Mouse (Mus musculus) kidney, postnatal 36 days (tissue): ENCODE results near the gene Wdr34.

ENCODE experiments used
- DNase-seq, 2 experiments: peaks; one replicate each; pipeline ENCODE4 v3.0.0; 2021 to 2022; ENCODE audit warnings: mixed read lengths in 2 of 2

Wdr34 gene

DNA sequence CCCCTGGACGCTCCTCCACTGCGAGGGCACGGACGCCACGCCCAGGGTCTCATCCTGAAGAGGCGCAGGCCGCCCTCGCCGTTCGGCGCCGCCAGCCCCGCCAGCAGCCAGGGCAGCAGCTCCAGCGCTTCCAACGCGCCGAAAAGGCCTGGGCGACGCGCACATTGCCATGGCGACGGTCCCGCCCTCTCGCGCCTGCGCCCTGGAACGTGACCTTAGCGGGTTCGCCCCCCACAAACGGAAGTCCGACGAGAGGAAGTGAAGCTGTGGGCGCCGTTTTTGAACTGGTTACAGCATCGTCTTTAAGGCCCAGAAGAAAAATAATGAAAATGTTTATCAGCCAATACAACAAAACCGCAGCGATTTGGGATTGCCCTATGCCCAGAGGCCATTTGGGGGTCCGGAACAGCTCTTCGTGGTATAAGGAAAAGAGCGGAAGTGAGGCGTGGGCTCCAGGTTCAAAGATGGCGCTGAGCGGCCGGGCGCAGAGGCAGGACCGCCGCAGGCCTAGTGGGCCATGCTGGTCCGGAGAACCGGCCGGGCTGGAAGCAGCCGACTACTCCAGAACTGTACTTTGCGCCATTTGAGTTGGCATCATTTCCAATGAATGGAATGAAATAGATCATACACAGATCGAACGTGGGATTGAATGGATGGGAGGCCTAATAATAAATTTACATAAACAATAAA, at the start of gene Wdr34:
Wdr34 (minus strand) TSS at position 183 of the 690 bp plus-strand sequence.
- DNase-seq, result peak; percentile 98 to 99

DNA sequence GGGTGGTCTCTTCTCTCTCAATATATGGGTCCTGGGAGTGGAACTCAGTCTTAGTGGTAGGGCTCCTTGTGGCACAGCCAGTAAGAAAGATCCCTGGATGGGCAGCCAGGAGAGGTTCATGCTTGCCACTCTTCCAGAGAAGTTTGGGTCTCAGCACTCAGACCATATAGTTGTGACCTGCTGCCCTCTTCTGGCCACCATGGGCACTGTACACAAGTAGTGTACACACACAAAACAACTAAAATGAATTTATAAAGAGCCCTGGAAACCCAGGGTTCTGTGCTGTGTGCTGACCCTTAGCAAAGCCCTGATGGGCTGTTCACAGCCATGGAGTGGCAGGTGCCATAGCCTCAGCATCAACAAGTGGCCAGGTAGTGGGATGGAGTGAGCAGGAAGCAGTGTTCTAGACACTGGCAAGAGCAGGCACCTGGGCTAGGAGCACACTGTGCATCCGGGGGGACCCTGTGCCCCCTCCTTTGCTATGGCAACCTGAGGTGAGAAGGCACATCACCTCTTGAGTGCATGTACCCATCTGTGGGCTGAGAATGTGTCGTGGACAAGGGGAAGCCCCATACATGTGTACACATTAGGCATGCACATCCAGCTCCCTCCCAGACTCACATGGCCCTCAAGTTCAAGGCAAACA, 47.3 kb upstream of the Wdr34 start:
- peak; percentile 70 to 84 for DNase-seq

DNA sequence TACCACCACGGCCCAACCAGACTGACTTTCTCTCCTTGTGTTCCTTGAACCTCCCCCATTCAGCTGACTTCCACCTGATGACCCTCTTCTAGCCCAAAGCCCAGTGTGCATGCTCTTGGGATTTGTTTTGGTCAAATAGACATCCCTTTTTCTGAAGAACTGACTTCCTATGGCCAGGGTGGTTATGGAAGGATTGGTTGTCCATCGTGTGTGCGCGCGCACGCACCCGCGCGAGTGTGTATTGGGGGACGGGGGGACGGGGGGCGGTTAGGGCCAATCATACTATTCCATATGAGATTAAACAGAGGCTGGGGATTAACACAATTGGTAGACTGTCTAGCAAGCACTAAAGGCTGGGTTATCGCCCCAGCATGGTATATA, 45.5 kb upstream of the Wdr34 start:
- DNase-seq, result no peak

DNA sequence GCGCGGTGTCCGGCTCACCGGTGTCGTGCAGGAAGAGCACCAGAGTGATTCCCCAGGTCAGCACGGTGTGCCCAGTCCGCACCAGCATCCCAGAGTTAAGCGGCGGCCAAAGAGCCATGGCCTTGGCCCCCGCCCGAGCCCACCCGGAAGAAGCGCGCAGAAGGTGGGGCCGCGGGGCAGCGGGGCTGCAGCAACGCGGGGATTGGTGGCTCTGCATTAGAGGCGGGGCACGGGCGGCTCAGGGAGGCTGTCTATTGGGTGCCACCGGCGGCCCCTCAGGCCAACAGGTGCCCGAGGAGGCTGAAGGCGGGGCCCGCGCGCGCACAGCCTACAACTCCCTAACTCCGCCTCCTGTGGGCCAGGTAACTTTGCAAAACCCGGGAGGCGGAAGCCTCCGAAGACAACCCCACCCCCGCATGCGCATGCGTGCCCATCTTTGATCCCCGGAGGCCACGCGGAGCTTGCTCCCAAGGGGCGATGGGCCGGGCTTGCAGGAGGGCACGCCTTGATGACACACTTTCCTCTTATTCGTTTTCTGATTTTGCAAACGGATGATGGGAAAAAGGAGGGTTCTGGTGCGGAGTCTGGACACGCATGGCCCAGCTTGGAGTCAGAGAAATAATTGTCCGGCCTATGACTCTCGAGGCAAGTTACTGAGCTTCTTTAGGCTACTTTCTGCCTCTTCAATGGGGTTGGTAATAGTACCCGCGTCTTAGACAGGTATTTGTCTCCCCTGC, 45.0 kb upstream of the Wdr34 start, which contains the start of gene Zdhhc12:
Zdhhc12 (minus strand) TSS at position 178 of the 737 bp plus-strand sequence.
- DNase-seq, result peak; percentile 98

DNA sequence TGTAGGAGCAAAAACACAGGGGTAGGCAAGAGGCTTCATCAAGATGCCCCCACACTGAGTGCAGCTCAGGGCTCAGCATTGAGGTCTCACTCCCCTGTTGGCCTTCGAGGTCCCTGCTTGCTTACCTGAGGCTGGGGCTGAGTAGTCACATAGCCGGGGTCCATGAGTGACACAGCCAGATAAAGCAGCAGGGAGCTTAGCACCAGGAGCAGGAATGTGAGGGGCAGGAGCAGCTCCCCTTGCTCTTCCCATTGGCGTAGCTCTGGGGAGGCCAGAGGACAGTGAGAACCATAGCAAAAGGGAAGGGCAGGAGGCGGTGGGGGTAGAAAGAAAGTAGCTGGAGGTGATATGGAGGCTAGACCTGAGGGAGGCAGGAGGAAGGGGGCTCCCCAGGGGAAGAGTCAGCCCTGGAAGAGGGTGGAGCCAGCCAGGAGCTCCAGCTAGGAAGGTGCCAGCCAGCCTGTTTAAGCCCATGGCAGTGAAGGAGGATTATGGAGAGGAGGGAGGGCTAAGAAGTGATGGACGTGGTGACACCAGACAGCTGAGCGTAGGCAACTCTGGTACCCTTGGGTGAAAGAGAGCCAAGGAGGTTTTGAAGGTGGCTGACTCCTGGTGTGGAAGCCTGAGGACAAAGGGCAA, 43.7 kb upstream of the Wdr34 start:
- no peak for DNase-seq

GRCm38 (mm10) chr2:30091521-30091920, 42.8 kb upstream of the Wdr34 start:
- DNase-seq, result no peak

GRCm38 (mm10) chr2:30087310-30087709, 38.6 kb upstream of the Wdr34 start:
- DNase-seq, result no peak

- DNase-seq, result no peak
Measured at GRCm38 (mm10) chr2:30084632-30085031, 36.0 kb upstream of the Wdr34 start.

GRCm38 (mm10) chr2:30084113-30084512, 35.4 kb upstream of the Wdr34 start:
- no peak for DNase-seq

DNA sequence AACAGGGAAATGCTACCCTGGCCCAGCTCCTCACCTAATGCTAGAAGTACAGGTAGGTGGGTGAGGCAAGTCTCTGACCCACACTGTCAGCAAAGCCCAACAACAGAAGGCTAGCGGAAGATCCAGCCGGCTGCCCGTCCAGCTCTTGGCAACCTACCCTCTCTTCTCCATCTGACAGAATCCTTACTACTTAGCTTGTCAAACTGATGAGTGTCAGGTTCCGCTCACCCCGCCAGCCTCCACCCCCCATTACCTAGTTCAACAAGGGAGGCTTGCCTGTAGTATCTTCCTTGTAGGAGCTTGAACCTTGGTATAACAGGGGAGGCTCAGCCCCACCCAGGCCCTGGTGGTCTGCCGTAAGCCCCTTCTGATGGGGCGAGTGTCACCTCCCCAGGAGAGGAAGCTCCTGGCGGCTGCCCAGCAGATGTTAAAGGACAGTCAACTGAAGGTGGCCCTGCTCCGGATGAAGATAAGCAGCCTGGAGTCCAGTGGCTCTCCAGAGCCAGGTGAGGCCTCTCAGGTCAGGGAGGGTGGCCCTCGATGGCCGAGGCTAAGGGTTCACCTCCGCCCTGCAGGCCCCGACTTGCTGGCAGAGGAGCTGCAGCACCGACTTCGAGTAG, 31.6 kb upstream of the Wdr34 start:
- DNase-seq, result no peak

- no peak for DNase-seq
Measured at GRCm38 (mm10) chr2:30078760-30079159, 30.1 kb upstream of the Wdr34 start.

DNA sequence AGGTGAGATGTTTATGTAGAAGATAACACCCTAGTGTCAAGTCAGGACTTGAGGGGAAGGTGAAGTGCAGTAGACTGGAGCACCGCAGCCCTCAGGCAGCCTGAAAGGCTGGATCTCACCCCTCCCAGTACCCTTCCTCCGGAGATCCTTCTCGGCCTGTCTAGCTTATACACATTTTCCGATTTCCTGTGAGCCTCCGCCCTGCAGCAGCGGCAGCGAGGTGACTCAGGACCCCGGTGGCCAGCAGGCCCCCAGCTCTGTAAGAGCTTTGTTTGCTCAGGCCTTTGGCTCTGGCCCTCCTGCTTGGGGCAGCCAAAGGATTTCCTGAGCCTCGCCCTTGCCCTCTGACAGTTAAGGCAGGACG, 29.6 kb upstream of the Wdr34 start:
- DNase-seq, result peak; percentile 51 to 65

- DNase-seq, result peak; percentile 88 to 92
Measured at GRCm38 (mm10) chr2:30077502-30078348, 29.0 kb upstream of the Wdr34 start, which contains the start of gene Pkn3. Pkn3 (plus strand) TSS chr2:30077684.

DNA sequence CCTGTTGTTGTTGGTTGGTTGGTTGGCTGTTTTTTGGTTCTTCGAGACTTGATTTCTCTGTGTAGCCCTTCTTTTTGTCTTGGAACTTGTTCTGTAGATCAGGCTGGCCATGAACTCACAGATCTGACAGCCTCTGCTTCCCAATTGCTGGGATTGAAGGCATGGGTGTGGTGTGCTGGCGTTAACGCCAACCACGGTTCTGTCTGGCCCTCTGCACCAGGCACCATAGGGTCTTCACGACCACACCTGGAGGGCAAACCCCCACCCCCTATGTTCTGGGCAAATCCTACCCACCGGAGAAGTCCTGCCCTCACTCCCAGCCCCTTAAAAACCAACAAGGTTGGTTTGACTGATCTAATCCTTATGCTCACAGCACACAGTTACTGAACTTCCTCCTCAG, 28.3 kb upstream of the Wdr34 start:
- DNase-seq, result no peak

DNA sequence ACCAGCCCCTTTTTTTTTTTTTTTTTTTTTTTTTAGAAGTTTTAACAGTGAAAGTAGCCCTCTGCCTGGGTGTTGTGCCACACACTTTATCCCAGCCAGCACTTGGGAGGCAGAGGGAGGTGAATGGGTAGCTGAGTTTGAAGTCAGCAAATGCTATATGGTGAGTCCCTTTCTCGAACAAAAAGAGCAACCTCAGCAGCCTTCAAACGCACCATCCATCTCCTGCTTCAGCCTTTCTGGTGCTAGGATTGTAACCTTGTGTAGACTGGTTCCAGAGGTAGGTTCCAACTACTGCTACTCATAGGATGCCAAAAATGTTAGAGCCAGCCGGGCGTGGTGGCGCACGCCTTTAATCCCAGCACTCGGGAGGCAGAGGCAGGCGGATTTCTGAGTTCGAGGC, 27.8 kb upstream of the Wdr34 start:
- DNase-seq, result no peak

DNA sequence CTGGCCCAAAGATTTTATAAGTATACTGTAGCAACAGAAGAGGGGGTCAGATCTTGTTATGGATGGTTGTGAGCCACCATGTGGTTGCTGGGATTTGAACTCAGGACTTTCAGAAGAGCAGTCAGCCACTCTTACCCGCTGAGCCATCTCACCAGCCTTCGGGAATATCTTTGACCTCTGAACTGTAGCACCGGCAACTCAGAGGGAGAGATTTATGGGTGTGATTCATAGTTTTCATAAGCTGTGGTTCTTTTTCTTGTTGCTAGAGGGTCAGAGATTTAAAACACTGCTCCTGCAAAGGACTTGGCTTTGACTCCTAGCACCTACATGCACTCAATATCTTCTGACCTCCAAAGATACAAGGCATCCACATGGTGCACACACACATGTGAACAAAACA, 26.9 kb upstream of the Wdr34 start:
- no peak for DNase-seq

DNA sequence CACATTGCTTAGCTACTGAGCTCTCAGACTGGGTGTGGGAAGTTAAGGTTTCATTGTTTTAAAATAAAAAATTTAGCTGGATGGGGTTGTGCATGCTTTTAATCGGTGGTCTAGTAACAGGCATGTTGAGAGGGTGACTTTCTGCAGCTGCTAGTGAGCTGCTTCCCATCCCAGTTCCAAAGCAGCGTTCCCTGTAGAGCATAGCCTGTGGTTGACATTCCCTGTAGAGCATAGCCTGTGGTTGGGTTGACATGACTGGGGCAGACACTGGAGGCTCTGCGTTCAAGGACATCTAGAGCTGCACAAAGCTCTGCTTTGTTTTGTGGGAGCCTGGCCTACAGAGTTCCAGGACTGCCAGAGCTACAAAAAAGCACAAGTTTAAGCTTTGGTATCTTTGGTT, 24.6 kb upstream of the Wdr34 start:
- no peak for DNase-seq

DNA sequence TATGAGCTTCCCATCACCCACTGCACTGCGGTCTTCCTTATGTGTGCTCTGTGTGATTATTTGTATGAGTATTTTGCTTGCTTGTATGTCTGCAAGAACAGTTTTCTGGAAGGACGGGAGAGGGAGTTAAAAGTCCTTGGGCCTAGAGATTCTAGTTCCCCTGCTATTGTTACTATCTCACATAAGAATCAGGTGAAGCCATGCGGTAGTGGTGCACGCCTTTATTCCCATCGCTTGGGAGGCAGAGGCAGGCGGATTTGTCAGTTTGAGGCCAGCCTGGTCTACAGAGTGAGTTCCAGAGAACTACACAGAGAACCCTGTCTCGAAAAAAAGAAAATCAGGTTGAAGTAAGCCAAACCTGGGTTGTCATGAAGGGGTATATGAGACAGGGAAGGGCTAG, 24.2 kb upstream of the Wdr34 start:
- DNase-seq, result no peak

GRCm38 (mm10) chr2:30067962-30068361, 19.3 kb upstream of the Wdr34 start:
- no peak for DNase-seq

DNA sequence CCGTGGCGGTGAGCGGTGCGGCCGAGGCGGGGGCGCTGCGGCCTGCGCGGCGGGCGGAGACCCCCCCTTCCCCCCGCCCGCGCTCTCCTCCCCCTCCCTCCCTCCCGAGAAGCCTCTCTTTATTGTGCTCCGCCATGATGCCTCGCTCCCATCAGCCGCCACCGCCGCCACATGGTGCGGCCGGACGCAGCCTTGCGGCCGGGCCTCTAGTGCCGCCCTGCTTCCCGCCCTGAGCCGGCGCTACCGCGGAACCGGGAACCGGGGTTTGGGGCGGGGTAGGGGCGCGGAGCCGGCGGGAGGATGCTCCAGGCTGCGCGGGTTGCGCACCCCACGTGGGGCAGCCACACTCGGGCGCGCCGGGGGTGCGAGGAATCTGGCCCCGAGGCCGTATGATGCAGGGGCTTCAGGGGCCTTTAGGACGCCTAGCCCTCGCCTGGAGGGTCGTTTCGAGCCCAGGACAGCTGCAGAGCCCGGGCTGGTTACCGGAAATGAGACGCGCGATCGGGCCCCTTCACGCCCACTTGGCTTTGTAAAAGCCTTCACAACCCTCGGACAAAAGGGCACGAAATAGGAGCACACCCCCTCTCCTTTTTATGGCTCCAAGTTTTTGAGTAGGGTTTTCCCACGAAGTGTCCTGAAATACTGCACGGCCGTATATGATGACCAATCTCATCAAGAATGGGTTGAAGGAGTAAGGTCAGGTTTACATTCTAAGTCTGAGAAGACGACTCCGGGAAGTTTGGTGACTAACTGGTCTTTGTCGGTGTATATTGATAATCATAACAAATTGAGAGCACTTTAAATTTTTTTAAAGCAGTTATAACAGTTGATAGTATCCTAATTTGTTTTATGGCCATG, 18.6 kb upstream of the Wdr34 start:
- peak; percentile 17 to 57 for DNase-seq
